Comparison of ENCODE assay signal across 8 mouse cellular contexts in the genomic region with DNA sequence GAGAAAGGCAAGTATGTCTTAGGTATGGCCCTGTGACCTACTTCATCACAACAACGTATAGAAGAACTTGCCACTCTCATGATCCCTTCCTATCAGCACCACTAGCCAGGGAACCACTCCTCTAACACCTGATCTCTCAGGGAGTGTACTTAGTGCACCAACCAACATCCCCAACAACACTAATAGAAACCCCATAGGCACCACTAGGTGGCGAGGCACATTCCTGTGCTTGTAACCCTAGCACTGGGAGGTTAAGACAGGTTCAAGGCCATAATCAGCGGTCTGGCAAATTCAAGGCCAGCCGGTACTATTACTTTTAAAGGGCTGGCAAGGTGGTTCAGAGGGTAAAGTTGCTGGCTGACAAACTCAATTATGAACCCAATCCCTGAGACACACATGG. TPM values are rescaled to one million over a fixed set of nuclear protein-coding genes. Genes with fewer than 3 reads are reported as not detected.
A peak's percentile ranks its signal among the peaks of the same experiment; 100 is the strongest.
DNase-seq lines count a peak whose midpoint lies in the region; TF ChIP-seq lines count a peak whose summit lies in the region.

No protein-coding gene starts in this region.

- no peak overlapping the region for H3K4me3 ChIP-seq in layer of hippocampus, adult 2 months

- no peak for DNase-seq in layer of hippocampus, adult 2 months (ENCODE audit: low spot score in 2 of 2)
- no peak for DNase-seq in layer of hippocampus, adult 9-11 months
- DNase-seq in T-cell, adult 2 months (ENCODE audit: low spot score) = peak; percentile 47
- DNase-seq in kidney, postnatal 36 days = peak; percentile 46 to 63
- peak; percentile 54 for DNase-seq in retina, postnatal 1 day
- no peak for DNase-seq in MN1 (ENCODE audit: low spot score)
- DNase-seq in right cerebral cortex, postnatal 36 days (ENCODE audit: low spot score in 2 of 2) = no peak
- DNase-seq in layer of hippocampus, postnatal 25 days (ENCODE audit: extremely low spot score in 1 of 2, low spot score in 1 of 2) = no peak

- no peak overlapping the region for H3K27ac ChIP-seq in layer of hippocampus, adult 2 months

- TF ChIP-seq CTCF in layer of hippocampus, adult 2 months (conservative IDR thresholded peaks at IDR 0.05) = peak; percentile 67

RNA-seq across cellular contexts. Expression of a gene that starts 8.3 kb away (rescaled TPM):
- total RNA-seq in layer of hippocampus, adult 2 months (2021) = 10 to 100 TPM; 24.8 to 24.9 TPM
- total RNA-seq in layer of hippocampus, postnatal 25 days (2021) = 10 to 100 TPM; 17.2 to 17.9 TPM

RNA-seq across cellular contexts. Expression of a gene that starts 33.8 kb away (rescaled TPM):
- 10 to 100 TPM; 43.4 to 47.9 TPM for total RNA-seq in layer of hippocampus, adult 2 months (2021)
- total RNA-seq in layer of hippocampus, postnatal 25 days (2021) = 10 to 100 TPM; 37.6 to 42.8 TPM

RNA-seq across cellular contexts. Expression of a gene that starts 57.2 kb away (rescaled TPM):
- 1 to 10 TPM; 1.3 to 1.9 TPM for total RNA-seq in layer of hippocampus, adult 2 months (2021)
- 1 to 10 TPM; 2.8 to 4.5 TPM for total RNA-seq in layer of hippocampus, postnatal 25 days (2021)

Comparison
In these comparisons a context has a peak if more than half of its experiments do, and no peak if none do; other contexts are left out.
1. DNase-seq: peak in T-cell, adult 2 months (single experiment), kidney, postnatal 36 days (2 of 2) and retina, postnatal 1 day (single experiment); none in layer of hippocampus, adult 2 months (0 of 2), layer of hippocampus, adult 9-11 months (single experiment), MN1 (single experiment), right cerebral cortex, postnatal 36 days (0 of 2) and layer of hippocampus, postnatal 25 days (0 of 2).